Mouse (Mus musculus): Measurements from ENCODE around the gene Zbtb20.

Gene Zbtb20

GRCm38 (mm10) chr16:43217336-43218006 lies 341.8 kb downstream of the Zbtb20 start:
- DNase-seq (ENCODE audit: low spot score): no peak

GRCm38 (mm10) chr16:43219367-43219766 lies 343.7 kb downstream of the Zbtb20 start:
- no peak for DNase-seq (ENCODE audit: low spot score)

GRCm38 (mm10) chr16:43221313-43221712 lies 345.6 kb downstream of the Zbtb20 start:
- no peak for DNase-seq (ENCODE audit: low spot score)

DNA sequence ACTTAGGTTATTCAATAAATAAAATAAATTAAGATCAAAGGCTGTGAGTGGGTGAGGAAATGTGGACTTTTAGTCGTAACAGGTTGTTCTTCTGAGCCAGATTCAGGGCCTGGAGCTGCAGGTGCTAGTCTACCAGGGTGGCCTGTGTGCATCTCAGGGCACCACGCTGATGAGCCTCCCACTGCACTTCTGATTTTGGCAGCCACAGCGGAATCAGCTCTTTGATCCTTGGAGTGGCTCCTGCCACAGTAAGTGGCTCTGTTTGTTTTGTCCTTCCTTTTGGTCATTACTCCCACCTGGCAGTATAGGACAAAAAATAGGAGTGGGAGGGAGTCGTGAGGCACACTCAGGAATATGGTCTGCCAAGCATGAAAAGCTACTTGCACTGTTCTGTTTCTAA lies 354.6 kb downstream of the Zbtb20 start:
- no peak for DNase-seq (ENCODE audit: low spot score)

DNA sequence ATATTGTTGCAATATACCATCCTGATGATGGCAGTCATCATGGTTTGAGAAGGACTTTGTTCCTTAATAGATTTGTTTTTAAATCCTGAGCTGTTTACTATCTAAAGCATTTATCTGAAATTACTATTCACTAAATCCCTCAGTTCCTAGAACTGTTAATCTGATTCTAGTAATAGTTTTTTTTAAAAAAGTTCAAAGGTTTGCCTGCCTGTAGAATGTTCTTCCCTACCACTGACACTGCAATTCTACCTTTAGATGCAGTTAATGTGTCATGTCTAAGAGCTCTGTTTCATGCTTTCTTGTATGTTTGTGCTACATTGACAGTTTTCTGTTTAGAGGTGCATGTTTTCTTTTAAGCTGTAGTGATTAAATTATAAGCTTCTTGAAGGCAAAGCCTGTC lies 358.6 kb downstream of the Zbtb20 start:
- no peak for DNase-seq (ENCODE audit: low spot score)

GRCm38 (mm10) chr16:43235317-43235716 lies 359.6 kb downstream of the Zbtb20 start:
- no peak for DNase-seq (ENCODE audit: low spot score)

GRCm38 (mm10) chr16:43235721-43236159 lies 360.1 kb downstream of the Zbtb20 start:
- no peak for DNase-seq (ENCODE audit: low spot score)

DNA sequence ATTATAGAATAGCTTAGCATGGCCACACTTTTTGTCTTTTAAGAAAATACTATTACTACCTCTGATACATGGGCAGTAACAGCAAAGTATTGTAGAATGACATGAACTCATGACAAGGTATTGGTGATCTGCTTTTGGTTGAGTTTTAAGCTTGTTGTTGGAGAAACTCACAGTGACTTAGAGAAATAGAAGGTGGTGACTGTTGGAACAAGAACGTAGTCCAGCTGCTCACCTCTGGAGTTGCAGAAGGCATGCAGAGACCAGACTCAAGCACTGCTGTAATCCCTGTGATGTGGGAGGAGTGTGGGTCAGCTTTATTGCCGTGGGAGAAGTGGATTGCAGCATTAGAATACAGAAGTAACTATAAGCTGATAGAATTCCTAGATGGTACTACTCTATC lies 361.9 kb downstream of the Zbtb20 start:
- no peak for DNase-seq (ENCODE audit: low spot score)

GRCm38 (mm10) chr16:43247026-43247425 lies 371.3 kb downstream of the Zbtb20 start:
- no peak for DNase-seq (ENCODE audit: low spot score)

DNA sequence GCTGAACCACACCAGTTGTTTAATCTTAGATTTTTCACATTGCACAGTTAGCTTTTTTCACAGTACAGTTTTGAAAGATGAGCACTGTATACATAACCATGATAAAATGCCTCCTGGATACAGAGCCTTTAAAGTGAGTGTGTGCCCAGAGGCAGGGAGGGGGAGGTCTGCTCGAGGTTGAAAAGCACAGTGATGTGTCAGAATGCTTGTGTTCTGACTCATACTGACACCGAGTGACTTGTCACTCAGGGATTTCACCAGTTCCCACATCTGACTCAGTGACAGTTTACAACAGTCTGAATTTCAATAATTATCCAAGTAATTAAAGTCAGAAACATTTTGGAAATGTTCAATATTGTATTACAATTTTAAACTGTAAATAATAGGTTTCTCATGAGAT lies 377.4 kb downstream of the Zbtb20 start:
- no peak for DNase-seq (ENCODE audit: low spot score)

DNA sequence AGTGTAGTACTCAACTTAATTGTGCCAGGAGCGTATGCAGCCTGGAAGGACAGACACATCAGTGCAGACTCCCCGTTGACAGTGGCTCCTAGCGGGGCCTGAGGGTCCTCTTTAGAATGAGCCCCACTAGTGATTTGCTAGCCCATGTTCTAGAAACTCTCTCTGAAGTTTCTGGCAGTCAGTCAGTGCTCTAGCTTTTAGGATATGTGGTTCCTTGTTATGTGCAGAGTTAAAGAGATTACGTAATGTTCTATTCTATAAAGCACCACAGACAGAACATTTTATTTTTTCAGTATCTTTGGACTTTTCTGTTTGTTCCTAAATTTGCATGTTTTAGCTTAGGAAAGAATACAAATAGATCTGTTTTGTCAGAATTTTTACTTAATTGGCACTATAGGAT lies 378.1 kb downstream of the Zbtb20 start:
- no peak for DNase-seq (ENCODE audit: low spot score)

DNA sequence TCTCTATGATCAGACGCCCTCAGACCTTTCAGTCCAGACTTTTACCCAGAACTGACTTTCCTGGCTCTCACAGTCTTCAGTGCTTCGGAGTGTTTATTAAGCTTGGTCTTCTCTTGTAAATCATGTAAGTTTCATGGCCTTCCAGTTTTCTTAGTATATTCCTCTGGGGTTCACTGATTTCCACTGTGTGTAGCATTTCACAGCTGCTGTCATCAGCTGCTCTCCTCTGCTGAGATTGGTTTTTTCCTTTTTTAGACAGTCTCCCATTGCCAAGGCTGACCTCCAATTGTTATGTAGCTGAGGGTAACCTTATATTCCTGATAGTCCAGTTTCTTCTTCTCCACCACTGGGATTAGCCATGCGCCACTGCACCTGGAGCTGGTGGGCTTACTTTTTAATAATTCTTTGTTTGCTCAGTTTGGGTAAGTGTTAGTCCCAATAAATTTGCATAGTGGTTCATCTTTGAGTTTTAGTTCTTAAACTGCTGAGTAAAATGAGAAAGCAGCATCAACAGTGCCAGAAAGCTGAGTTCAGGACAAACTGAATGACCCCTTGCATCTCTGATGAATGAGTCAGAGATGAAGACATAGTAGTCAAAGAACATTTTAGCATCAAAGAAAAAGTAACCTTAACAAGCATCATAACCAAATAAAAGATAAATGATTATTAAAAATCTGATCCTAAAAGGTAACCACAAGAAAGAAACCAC lies 380.7 kb downstream of the Zbtb20 start:
- no peak for DNase-seq (ENCODE audit: low spot score)

DNA sequence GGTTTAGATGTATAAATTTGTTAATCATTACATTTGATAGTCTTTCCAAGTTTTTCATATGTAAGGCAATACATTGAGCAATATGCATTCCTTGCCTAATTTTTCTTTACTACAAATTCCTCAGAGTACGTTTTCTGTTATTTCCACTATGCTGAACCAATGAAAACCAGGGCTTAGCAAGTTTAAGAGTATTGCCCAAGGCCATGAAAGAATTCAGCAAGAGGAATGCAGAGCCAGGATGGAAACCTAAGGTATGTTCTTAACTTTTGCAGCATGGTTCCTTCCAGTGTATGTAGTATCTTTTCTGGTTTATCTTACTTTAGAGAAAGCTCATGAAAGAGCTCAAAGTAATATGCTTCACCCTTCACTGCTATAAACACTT lies 381.2 kb downstream of the Zbtb20 start:
- no peak for DNase-seq (ENCODE audit: low spot score)

- no peak for DNase-seq (ENCODE audit: low spot score)
Measured at GRCm38 (mm10) chr16:43259466-43259865, 383.8 kb downstream of the Zbtb20 start.

- no peak for DNase-seq (ENCODE audit: low spot score)
Measured at GRCm38 (mm10) chr16:43260862-43261261, 385.2 kb downstream of the Zbtb20 start.

DNA sequence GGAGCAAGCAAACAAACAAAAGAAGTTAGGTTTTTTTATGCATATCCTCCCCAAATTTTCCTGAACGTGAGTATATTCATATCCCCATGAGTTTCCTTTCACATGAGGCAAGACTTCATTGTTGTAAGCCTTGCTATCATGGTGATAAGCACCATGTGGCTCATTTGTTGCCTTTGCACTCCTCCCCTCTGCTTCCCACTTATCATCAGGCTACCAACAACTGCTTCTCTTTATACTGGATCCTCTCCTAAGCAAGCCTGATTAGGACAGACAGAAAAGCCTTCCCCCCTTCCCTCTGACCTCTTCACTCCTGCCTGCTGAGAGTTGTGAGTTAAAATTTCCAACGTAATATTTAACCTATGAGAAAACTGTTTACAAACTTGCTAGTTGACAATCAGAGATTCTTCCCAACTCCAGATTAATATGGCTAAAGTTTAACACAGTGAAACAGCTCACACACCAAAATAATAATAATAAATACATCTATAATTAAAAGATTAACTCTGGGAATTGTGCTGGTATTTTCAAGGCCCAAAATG lies 398.4 kb downstream of the Zbtb20 start:
- no peak for DNase-seq (ENCODE audit: low spot score)

DNA sequence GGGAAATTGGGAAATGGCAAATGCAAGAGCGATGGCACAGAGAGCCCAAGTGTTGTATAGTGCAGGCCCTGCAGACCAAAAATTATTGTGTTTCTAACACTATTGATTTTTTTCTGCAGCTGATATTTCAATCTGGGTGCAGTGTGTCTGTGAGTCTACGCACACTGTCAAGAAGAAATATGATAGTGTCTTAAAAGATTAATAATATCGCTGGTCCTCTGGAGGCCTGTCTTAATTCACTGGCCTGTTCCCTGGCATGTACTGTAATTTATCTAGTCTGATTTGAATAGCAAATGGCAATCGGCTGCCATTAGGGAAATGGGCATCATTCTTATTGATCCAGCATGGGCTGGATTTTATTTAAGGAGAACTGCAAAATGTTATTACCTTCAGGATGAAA lies 401.1 kb downstream of the Zbtb20 start:
- DNase-seq (ENCODE audit: low spot score): no peak

DNA sequence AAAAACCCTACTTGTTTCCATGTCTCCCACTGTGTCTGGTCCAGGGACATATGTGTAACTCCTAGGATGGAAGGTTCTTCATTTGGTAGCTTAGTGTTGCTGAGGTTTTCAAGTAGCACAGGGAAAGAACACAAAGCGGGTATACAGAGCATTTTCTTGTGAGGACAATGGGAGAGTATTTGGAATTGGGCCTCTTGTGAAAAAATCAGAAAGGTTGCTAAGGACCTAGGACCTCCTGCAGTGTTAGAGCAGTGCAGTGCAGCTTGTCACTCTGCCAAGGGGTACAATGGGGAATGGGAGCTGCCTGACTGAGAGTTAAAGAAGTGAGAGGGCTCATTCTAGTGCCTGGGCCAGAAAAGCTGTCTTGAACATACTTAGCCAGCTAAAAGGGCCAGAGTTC lies 410.6 kb downstream of the Zbtb20 start:
- DNase-seq (ENCODE audit: low spot score): no peak

DNA sequence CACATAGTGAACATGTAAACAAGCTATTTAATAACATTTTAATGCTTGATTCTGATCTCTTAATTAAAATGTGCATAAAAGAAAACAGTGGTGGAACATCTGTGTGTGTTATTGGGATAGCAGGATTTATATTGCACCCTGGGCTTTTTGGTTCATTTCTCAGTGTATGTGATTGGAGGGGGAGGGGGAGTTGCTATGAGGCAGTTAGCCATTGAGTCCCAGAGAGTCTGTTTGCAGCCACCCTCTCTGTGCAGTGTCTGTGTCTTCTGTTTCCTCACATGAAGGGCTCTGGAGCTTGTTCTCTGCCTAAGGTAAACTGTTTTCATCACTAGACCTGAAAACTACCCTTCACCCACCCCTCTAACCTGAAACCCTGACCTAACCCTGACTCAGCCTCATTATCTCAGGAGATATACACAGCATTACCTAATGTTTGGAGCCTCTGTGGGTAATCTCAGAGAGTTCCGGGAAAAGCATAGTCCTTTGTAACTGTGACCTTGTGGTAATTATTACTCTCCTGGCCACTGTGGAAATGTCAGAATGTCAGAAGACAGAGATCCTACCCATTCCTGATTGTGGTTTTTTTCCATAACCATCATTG lies 411.2 kb downstream of the Zbtb20 start:
- DNase-seq (ENCODE audit: low spot score): no peak

DNA sequence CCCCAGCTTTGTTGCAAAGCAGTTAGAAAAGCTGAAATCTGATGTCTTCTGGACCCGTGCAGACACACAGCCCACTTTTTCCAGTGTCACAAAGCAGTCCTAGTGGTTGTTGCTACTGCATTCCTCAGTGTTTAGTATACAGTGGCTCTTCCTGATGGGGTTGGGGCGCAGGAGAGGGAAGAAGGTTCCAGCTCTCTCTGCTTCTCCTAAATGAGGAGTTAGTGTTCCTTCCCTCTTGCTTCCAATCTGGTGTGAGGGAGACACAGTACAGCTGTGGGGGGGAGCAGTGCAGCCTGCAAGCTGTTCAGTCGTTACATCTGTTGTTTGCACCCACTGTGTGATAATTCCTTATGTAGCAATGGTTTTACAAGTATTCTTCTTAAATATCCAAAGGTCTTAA lies 415.7 kb downstream of the Zbtb20 start:
- DNase-seq (ENCODE audit: low spot score): no peak

DNA sequence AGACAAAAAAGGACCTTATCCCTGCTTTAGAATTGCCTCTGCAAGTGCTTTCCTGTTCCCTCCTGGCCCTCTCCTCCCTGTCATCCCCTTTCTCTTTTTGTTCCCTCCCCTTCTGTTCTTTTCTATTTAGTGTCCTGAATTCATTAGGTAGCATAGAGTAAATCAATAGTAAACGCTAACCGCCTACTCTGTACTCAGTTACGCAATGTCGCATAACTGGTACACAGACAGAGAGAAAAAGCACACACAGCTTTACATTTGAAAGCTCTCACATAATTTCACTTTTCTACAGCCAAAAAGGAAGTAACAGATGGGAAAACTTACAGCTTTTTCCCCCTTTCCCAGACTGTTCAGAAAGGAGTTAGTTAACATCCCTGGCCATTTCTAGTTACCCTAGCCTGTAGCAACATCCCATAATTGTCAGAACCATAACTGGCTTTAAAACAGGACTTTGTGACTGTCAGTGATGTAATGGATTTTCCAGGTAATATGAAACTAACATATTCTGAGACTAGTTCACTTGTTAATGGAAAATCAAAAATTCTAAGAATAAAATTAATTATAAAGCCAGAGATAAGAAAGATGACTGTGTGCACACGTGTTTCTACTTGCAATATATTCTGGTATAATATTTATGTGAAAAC lies 422.4 kb downstream of the Zbtb20 start:
- no peak for DNase-seq (ENCODE audit: low spot score)

DNA sequence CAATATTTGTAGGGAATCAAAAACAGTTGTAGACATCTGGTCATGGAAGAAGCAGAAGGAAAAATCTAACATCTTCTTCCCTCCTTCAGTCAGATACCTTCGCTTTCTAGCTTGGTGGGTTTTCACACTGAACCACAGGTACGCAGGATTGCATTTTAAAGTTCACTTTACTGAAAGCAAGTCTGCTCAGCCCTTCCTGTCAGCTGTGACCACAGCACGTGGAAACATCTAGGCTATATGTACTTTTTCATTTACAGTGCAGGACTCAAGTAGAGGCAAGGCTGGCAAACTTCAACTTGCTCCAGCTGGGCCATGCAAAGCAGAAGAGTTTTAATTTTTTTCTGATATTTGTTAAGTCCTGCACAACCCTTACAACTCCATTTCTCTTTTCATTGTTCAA lies 424.7 kb downstream of the Zbtb20 start:
- no peak for DNase-seq (ENCODE audit: low spot score)

- no peak for DNase-seq (ENCODE audit: low spot score)
Measured at GRCm38 (mm10) chr16:43302171-43302570, 426.5 kb downstream of the Zbtb20 start.

Measured in ovary, postnatal 10 days (tissue).